Mouse (Mus musculus) limb, embryonic 11.5 days (tissue): ENCODE measurements at regions not wholly inside any gene's neighbourhood (a gene's known extent, or its start where the extent isn't known, plus 50 kb on each side); places are given as distances from the start of the nearest gene placed in this dataset.
A peak's percentile ranks its signal among the peaks of the same experiment; 100 is the strongest.

ENCODE experiments used
- ATAC-seq: fragments of 200-750 bp; cut with Nextera tagmentation; 2 replicates; pipeline ENCODE4 v1.8.0; 2017; ENCODE audit warnings: low read depth; ENCODE audit not compliant: insufficient number of reproducible peaks, low FRiP score, low TSS enrichment
- DNase-seq: peaks from one replicate; pipeline ENCODE4 v3.0.0-alpha.2; 2015; ENCODE audit warnings: low spot score
- H3K27ac ChIP-seq: fragments of 300-500 bp; sonication (generic); replicated peaks from 2 replicates; pipeline ENCODE4 v1.5.1; 2014; ENCODE audit warnings: low read depth, mild to moderate bottlenecking, low read length
- H3K27me3 ChIP-seq: fragments of 300-500 bp; sonication (generic); 2 replicates; pipeline ENCODE4 v1.6.1; 2014; ENCODE audit warnings: mild to moderate bottlenecking, low read length, mixed read lengths; ENCODE audit not compliant: control insufficient read depth, insufficient read depth
- H3K36me3 ChIP-seq: fragments of 300-500 bp; sonication (generic); 2 replicates; pipeline ENCODE4 v1.6.1; 2014; ENCODE audit warnings: mild to moderate bottlenecking, low read length, moderate library complexity, mixed read lengths; ENCODE audit not compliant: control insufficient read depth, insufficient read depth
- H3K4me1 ChIP-seq: fragments of 300-500 bp; sonication (generic); 2 replicates; pipeline ENCODE4 v1.6.1; 2014; ENCODE audit warnings: low read length, mixed read lengths; ENCODE audit not compliant: control insufficient read depth, insufficient read depth
- H3K4me2 ChIP-seq: fragments of 300-500 bp; sonication (generic); 2 replicates; pipeline ENCODE4 v1.6.1; 2014; ENCODE audit warnings: low read depth, mild to moderate bottlenecking, moderate library complexity; ENCODE audit not compliant: severe bottlenecking
- H3K4me3 ChIP-seq: fragments of 300-500 bp; sonication (generic); 2 replicates; pipeline ENCODE4 v1.5.1; 2014; ENCODE audit warnings: low read depth, low read length
- H3K9ac ChIP-seq: fragments of 300-500 bp; sonication (generic); 2 replicates; pipeline ENCODE4 v1.6.1; 2014; ENCODE audit warnings: mild to moderate bottlenecking, low read length
- H3K9me3 ChIP-seq: fragments of 300-500 bp; sonication (generic); 2 replicates; pipeline ENCODE4 v1.6.1; 2016; ENCODE audit warnings: low read length; ENCODE audit not compliant: control insufficient read depth
- WGBS: fragments of 180-500 bp; shearing (Covaris S2); extraction: QIAGEN DNeasy Blood & Tissue Kit; methylation state at CpG from one replicate; pipeline ENCODE4 v1.1.7; 2014; 5-methylcytosine and 5-hydroxymethylcytosine counted together

- Histone ChIP-seq H3K4me1 (no peaks in the 10 kb centered on the region), H3K9ac (no peak overlapping the region), H3K9me3 (no peaks in the 10 kb centered on the region), H3K4me2 (no peak overlapping the region), H3K27me3 (no peaks in the 10 kb centered on the region), H3K27ac (no peak overlapping the region), H3K4me3 (no peak overlapping the region), H3K36me3 (no peaks in the 10 kb centered on the region)
- ATAC-seq, result no peak
- no peak for DNase-seq
- 28% methylated on average over 4 of the region's 4 CpGs for WGBS
These were observed 74.4 kb upstream of the Zdhhc17 start for GRCm38 (mm10) chr10:111084267-111084780.

DNA sequence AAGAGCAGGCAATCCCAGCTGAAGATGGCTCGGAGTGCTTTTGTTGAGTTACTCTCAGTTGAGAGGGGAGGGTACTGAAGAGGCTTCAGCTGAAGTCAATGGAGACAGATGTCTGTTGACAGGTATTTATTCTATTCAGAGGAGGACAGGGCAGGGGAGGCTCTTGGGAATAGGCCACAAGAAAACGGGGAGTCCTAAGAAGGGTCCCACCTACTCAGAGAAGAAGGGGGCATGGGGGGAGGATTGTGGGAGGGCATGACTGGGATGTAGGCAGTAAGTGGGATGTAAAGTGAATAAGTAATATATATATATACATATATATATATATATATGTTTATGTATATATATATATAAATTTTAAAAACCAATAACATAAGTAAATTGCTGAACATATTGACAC is 73.9 kb upstream of the Zdhhc17 start:
- H3K36me3 ChIP-seq, result no peaks in the 10 kb centered on the region
- no peaks in the 10 kb centered on the region for H3K9me3 ChIP-seq
- no peaks in the 10 kb centered on the region for H3K27me3 ChIP-seq
- H3K4me3 ChIP-seq, result no peak overlapping the region
- DNase-seq (no peak), ATAC-seq (no peak)
- H3K4me2 ChIP-seq, result no peak overlapping the region
- H3K4me1 ChIP-seq, result no peaks in the 10 kb centered on the region
- WGBS, result 64% methylated on average over 2 of the region's 2 CpGs
- H3K27ac ChIP-seq, result no peak overlapping the region
- H3K9ac ChIP-seq, result no peak overlapping the region

- DNase-seq, result no peak
- no peaks in the 10 kb centered on the region for H3K9me3 ChIP-seq
- no peak for ATAC-seq
- H3K9ac ChIP-seq, result no peak overlapping the region
- no peak overlapping the region for H3K4me3 ChIP-seq
- no peak overlapping the region for H3K27ac ChIP-seq
- H3K4me2 ChIP-seq, result no peak overlapping the region
- H3K4me1 ChIP-seq, result no peaks in the 10 kb centered on the region
- H3K36me3 ChIP-seq, result no peaks in the 10 kb centered on the region
- 26% methylated on average over 4 of the region's 4 CpGs for WGBS
- H3K27me3 ChIP-seq, result no peaks in the 10 kb centered on the region
These were observed 73.4 kb upstream of the Zdhhc17 start for GRCm38 (mm10) chr10:111083338-111083737.

DNA sequence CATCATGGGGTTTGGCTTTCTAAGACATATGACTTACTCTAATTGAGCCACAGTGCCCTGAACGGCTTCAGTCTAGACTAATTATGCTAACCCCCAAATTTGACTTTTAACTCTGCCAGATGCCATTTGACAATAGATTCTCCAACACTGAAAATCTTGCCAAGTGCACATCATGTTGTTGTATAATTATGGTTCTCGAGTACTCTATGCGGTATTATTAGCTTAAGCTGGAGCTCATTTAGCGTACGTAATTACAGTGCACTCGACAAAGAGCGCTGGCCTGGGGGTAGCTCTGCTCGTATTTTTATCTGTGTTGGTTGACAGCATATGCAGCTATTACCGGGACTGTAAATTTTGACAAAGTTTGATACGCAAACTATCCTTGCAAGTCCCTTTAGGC is 70.4 kb upstream of the Zdhhc17 start:
- H3K4me2 ChIP-seq, result no peak overlapping the region
- no peaks in the 10 kb centered on the region for H3K27me3 ChIP-seq
- no peak overlapping the region for H3K4me3 ChIP-seq
- H3K9me3 ChIP-seq, result no peaks in the 10 kb centered on the region
- no peak for ATAC-seq
- no peak overlapping the region for H3K27ac ChIP-seq
- no peaks in the 10 kb centered on the region for H3K36me3 ChIP-seq
- 69% methylated on average over 10 of the region's 10 CpGs for WGBS
- no peak for DNase-seq
- H3K4me1 ChIP-seq, result no peaks in the 10 kb centered on the region
- H3K9ac ChIP-seq, result no peak overlapping the region

GRCm38 (mm10) chr10:111079051-111079450 is 69.1 kb upstream of the Zdhhc17 start:
- H3K27ac ChIP-seq, result no peak overlapping the region
- WGBS, result 83% methylated on average over 6 of the region's 6 CpGs
- H3K4me1 ChIP-seq, result no peaks in the 10 kb centered on the region
- DNase-seq (no peak), ATAC-seq (no peak)
- H3K36me3 ChIP-seq, result no peaks in the 10 kb centered on the region
- no peaks in the 10 kb centered on the region for H3K27me3 ChIP-seq
- H3K4me2 ChIP-seq, result no peak overlapping the region
- no peak overlapping the region for H3K4me3 ChIP-seq
- H3K9me3 ChIP-seq, result no peaks in the 10 kb centered on the region
- no peak overlapping the region for H3K9ac ChIP-seq

DNA sequence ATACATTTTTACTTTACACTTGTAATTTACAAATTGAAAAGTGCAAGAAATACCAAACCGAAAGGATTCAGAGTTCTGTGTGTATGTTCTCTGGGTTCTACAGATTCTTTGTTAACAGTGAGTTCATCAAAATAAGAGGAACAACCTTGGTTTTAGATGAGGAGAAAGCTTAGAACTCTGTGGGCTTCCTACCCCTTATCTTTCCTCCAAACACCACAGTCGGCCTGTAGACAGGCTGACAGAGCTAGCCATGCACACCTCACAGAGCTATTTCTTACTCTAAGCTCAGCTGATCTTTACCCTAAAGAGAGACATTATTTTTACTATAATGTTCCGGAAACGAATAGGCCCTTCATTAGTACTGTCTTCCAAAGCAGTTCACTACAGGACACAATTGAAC is 67.7 kb upstream of the Zdhhc17 start:
- no peak overlapping the region for H3K27ac ChIP-seq
- no peaks in the 10 kb centered on the region for H3K9me3 ChIP-seq
- H3K27me3 ChIP-seq, result no peaks in the 10 kb centered on the region
- H3K36me3 ChIP-seq, result no peaks in the 10 kb centered on the region
- no peak overlapping the region for H3K9ac ChIP-seq
- no peak for ATAC-seq
- H3K4me2 ChIP-seq, result no peak overlapping the region
- DNase-seq, result no peak
- 94% methylated on average over 4 of the region's 4 CpGs for WGBS
- no peak overlapping the region for H3K4me3 ChIP-seq
- no peaks in the 10 kb centered on the region for H3K4me1 ChIP-seq

DNA sequence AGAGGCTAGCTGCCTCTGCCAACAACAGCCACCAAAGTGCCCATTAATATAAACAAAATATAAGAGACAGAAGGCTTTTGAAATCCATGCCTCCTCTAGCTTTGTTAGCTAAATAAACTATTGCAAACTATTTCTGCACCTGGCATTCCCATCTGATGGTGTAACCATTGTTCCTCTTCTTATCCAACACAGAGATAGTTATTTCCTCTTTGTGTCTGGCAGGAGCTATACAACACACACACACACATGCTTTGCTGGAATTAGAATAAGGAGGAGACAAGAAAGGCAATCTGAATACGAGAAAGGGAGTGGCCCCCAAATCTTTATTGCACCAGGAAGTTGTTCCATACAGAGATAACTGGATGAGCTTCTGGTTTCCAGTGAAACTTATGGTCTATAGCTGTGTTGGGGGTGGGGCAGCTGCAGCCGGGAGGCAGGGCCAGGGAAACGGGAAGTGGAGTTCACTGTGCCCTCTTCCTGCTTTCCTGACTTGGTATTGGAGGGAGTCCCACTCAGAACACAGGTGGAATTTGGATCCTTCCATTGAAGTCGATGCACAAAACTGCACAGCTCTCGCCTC is 64.0 kb upstream of the Zdhhc17 start:
- Histone ChIP-seq H3K9ac (no peak overlapping the region), H3K27ac (no peak overlapping the region), H3K4me1 (0 out of 2 replicates have a peak, but pooled peaks cover 2% of the 10 kb centered on the region), H3K27me3 (no peaks in the 10 kb centered on the region), H3K4me3 (no peak overlapping the region), H3K36me3 (no peaks in the 10 kb centered on the region), H3K4me2 (no peak overlapping the region; the same call in 1 of the 2 replicates), H3K9me3 (no peaks in the 10 kb centered on the region)
- ATAC-seq, result no peak
- DNase-seq, result no peak
- WGBS, result 67% methylated on average over 5 of the region's 5 CpGs

GRCm38 (mm10) chr10:111073262-111073661 is 63.3 kb upstream of the Zdhhc17 start:
- Histone ChIP-seq H3K9ac (no peak overlapping the region), H3K36me3 (no peaks in the 10 kb centered on the region), H3K4me2 (no peak overlapping the region), H3K9me3 (no peaks in the 10 kb centered on the region), H3K4me1 (0 out of 2 replicates have a peak, but pooled peaks cover 2% of the 10 kb centered on the region), H3K4me3 (no peak overlapping the region), H3K27me3 (no peaks in the 10 kb centered on the region), H3K27ac (no peak overlapping the region)
- DNase-seq (peak; percentile 29), ATAC-seq (no peak)
- 24% methylated on average over 14 of the region's 14 CpGs for WGBS

DNA sequence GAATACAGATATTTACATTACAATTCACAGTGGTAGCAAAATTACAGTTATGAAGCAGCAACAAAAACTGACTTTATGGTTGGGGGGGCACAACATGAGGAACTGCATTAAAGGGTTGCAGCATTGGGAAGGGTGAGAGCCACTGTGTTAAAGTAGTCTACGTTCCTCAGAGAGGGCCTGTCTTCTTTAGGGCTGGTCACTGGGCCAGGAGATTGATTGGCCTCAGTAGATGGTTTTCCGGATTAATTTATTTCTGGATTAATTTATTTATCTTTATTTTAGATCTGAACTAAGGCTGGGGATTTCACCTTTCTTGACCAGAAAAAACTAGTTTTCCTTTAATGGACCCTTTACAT is 62.6 kb upstream of the Zdhhc17 start:
- DNase-seq, result no peak
- no peaks in the 10 kb centered on the region for H3K36me3 ChIP-seq
- WGBS, result 51% methylated on average over 2 of the region's 2 CpGs
- H3K27me3 ChIP-seq, result no peaks in the 10 kb centered on the region
- no peak overlapping the region for H3K27ac ChIP-seq
- H3K4me1 ChIP-seq, result 0 out of 2 replicates have a peak, but pooled peaks cover 2% of the 10 kb centered on the region
- no peak for ATAC-seq
- no peak overlapping the region for H3K4me2 ChIP-seq
- no peaks in the 10 kb centered on the region for H3K9me3 ChIP-seq
- H3K9ac ChIP-seq, result no peak overlapping the region
- no peak overlapping the region for H3K4me3 ChIP-seq
